Mouse (Mus musculus) spleen, adult 2 months (tissue): Measurements from ENCODE around the gene Npas3. TPM values are rescaled to one million over a fixed set of nuclear protein-coding genes. Genes with fewer than 3 reads are reported as not detected.

Experiments
- DNase-seq, 2 experiments: peaks; one replicate each; pipeline versions ENCODE4 v3.0.0 to v3.0.0-alpha.2; 2012 to 2021; ENCODE audit warnings: low spot score in 2 of 2, low read depth in 1 of 2
- H3K27ac ChIP-seq: fragments of 200-500 bp; 2 replicates; pipeline ENCODE4 v1.5.1; 2012; ENCODE audit warnings: low read length, inconsistent platforms; ENCODE audit not compliant: insufficient read depth
- H3K27me3 ChIP-seq: fragments of 200-500 bp; 2 replicates; pipeline ENCODE4 v1.6.1; 2012; ENCODE audit warnings: mild to moderate bottlenecking, moderate library complexity, low read length, inconsistent platforms; ENCODE audit not compliant: control insufficient read depth, insufficient read depth
- H3K36me3 ChIP-seq: fragments of 200-500 bp; 2 replicates; pipeline ENCODE4 v1.6.1; 2012; ENCODE audit warnings: mild to moderate bottlenecking, low read length, inconsistent platforms; ENCODE audit not compliant: control insufficient read depth, insufficient read depth
- H3K4me1 ChIP-seq: fragments of 200-500 bp; 2 replicates; pipeline ENCODE4 v1.6.1; 2011; ENCODE audit warnings: inconsistent platforms; ENCODE audit not compliant: control insufficient read depth, insufficient read depth, insufficient read length
- H3K4me3 ChIP-seq: fragments of 200-500 bp; 2 replicates; pipeline ENCODE4 v1.5.1; 2011; ENCODE audit warnings: mild to moderate bottlenecking, inconsistent platforms; ENCODE audit not compliant: insufficient read depth, insufficient read length; ENCODE audit errors: extremely low read depth
- CTCF ChIP-seq: fragments of 200-500 bp; IDR thresholded peaks from 2 replicates; pipeline ENCODE4 v1.5.1; 2011; ENCODE audit warnings: mild to moderate bottlenecking, inconsistent platforms; ENCODE audit not compliant: insufficient read depth, insufficient read length, insufficient replicate concordance; ENCODE audit errors: extremely low read depth
- POLR2A ChIP-seq: fragments of 200-500 bp; IDR thresholded peaks from 2 replicates; pipeline ENCODE4 v1.6.1; 2011; ENCODE audit warnings: low read depth, low read length, inconsistent platforms
- WGBS: fragments of 180-500 bp; shearing (Covaris S2); methylation state at CpG from one replicate; pipeline ENCODE4 v1.1.7; 2018; 5-methylcytosine and 5-hydroxymethylcytosine counted together
- polyA plus RNA-seq: library from polyadenylated mRNA; depleted of rRNA; stranded (reverse); fragments of >200 nt; gene quantifications from 2 replicates; pipeline ENCODE4 v1.2.3, GENCODE M21; 2012

Gene Npas3
- polyA plus RNA-seq, 1 experiment: 0.26 TPM

DNA sequence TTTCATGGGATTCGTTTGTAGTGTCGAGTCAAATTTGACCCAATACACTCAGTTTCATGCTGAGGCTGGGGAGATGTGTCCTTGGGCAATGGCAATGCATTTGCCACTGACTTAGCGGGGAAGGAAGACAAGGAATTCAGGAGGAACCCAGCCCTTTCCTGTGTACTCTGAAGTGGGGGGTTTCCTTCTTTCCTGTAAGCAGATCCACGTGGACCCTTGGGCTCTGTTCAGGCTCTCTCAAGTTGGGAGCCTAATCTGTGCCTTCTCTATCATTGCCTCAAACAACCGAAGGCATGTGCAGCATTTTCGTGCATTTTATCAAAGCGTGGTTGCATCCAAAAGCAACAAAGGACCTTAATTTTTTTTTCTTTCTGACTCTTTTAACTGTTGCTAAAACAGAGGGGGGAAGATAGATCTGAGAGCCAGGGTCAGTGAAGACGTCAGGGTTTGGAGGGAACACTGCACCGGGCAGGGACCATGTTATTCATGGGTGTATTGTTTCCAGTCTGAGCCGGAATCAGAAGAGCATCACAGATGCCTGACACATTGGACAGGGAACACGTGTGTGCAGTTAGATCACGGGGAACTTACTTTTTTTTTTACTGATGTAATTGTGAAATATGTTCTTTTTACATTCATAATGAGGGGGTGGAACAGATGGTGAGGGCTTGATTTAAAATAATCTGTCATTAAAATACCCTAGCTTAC, 577.6 kb downstream of the Npas3 start:
- WGBS: 47% methylated on average over 12 of the region's 12 CpGs
- Histone ChIP-seq H3K36me3 (no peaks in the 10 kb centered on the region), H3K27ac (no peak overlapping the region), H3K4me1 (no peaks in the 10 kb centered on the region), H3K4me3 (no peak overlapping the region), H3K27me3 (no peaks in the 10 kb centered on the region)
- TF ChIP-seq CTCF: no peak
- no peak for TF ChIP-seq POLR2A
- DNase-seq: no peak

DNA sequence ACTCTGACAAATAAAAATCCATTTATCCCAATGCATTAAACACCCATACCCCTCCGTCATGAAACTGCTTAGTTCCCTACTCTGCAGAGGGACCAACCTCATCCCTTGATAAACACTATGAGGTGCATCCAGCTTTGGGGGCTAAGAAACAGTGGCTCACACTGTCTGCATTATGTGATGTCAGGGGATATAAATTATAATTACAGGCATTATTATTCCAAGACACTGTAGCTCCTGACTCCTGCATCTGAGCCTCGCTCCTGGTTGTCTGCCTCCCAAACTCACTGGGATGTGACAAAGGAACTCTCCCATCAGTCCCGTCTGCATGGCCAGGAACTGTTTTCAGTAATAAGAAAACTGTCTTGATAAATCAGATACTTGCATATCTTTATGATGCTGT, 578.3 kb downstream of the Npas3 start:
- Histone ChIP-seq H3K4me3 (no peak overlapping the region), H3K27me3 (no peaks in the 10 kb centered on the region), H3K27ac (no peak overlapping the region), H3K36me3 (no peaks in the 10 kb centered on the region), H3K4me1 (no peaks in the 10 kb centered on the region)
- WGBS: 89% methylated on average over 3 of the region's 3 CpGs
- no peak for DNase-seq
- TF ChIP-seq POLR2A (no peak), CTCF (no peak)

DNA sequence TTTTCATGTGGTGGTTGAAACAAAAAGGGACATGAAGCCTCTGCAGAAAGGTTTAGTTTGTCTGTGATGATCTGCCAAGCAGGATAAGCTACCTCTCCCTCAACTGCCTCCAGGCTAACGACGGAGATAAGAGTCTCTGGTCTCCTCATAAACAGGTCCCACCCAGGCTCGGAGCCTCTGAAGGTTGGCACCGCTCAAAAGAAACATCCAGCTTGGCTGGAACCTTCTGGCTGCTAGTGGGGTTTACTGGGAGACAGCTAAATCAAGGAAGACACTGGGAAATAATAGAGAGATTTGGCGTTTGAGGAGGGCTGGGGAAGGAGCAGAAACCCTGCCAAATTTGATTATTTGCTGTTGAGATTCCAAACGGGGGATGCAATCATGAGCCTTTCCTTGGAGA, 584.1 kb downstream of the Npas3 start:
- no peaks in the 10 kb centered on the region for H3K27me3 ChIP-seq
- no peaks in the 10 kb centered on the region for H3K4me1 ChIP-seq
- H3K36me3 ChIP-seq: no peaks in the 10 kb centered on the region
- H3K27ac ChIP-seq: no peak overlapping the region
- no peak for DNase-seq
- H3K4me3 ChIP-seq: no peak overlapping the region
- WGBS: 63% methylated on average over 6 of the region's 6 CpGs
- TF ChIP-seq POLR2A (no peak), CTCF (no peak)

DNA sequence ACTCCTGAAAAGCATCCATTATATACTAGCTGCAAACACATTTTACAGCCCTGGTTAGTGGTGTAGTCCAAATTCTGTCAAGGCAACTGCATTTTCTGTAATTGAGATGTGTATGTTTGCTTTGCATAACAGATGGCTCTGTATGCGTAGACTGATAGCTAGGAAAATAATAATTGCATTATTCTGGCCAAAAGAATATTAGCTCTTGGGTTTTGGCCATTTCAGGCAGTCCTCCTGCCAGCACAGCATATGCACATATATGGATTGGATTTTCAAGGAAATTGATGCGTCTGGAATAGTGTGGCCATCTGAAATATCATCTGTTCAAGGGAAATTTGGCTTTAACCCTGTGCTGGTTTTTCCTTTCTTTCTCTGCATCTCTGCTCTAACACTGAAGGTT, 584.9 kb downstream of the Npas3 start:
- H3K27me3 ChIP-seq: no peaks in the 10 kb centered on the region
- TF ChIP-seq CTCF (no peak), POLR2A (no peak)
- 84% methylated on average over 2 of the region's 2 CpGs for WGBS
- H3K36me3 ChIP-seq: no peaks in the 10 kb centered on the region
- H3K27ac ChIP-seq: no peak overlapping the region
- no peak for DNase-seq
- H3K4me3 ChIP-seq: no peak overlapping the region
- no peaks in the 10 kb centered on the region for H3K4me1 ChIP-seq

- no peak for DNase-seq
- TF ChIP-seq CTCF: no peak
- no peak for TF ChIP-seq POLR2A
- Histone ChIP-seq H3K27me3 (no peaks in the 10 kb centered on the region), H3K4me3 (no peak overlapping the region), H3K36me3 (no peaks in the 10 kb centered on the region), H3K4me1 (no peaks in the 10 kb centered on the region), H3K27ac (no peak overlapping the region)
- 87% methylated on average over 27 of the region's 27 CpGs for WGBS
These were observed 587.7 kb downstream of the Npas3 start for GRCm38 (mm10) chr12:53836031-53836790.

DNA sequence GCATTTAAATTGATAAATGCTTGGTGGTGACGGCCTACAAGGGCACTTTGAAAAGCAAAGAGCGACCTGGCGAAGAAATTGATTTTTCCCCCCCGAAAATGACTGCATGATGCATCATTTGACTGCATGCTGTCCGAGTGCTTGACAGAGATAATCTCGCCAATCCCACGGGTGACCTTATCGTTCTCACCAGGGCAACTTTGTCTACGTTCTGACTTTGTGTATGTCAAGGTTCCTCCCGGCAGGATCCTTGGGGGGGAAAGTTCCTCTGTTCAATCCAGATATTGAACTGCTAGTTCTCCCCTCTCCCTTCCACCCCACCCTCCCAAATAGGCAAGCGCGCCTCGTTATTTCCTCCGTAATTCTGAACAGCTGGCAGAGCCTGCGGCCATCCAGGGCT, 588.9 kb downstream of the Npas3 start:
- Histone ChIP-seq H3K4me1 (no peaks in the 10 kb centered on the region), H3K4me3 (no peak overlapping the region), H3K27ac (no peak overlapping the region), H3K27me3 (no peaks in the 10 kb centered on the region), H3K36me3 (no peaks in the 10 kb centered on the region)
- TF ChIP-seq POLR2A: no peak
- TF ChIP-seq CTCF: no peak
- DNase-seq: no peak
- 89% methylated on average over 15 of the region's 15 CpGs for WGBS

DNA sequence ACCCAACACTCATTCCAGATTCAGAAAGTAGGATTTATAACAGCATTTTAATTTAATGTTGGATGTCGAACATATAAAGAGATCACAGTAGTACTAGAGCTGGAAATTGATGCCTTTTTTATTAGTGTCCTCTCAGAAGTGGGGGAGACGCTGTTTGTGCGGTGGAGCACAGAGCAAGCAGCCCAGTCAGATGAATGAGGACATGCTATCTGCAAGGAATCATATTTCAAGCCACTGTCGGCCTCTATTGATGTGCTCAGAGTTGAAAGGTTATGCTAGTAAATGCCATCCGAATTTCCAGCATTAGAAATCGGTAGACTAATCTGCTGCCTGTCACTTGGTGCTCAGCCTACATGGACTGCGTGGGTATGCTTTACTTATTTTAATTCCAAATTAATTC, 590.1 kb downstream of the Npas3 start:
- no peaks in the 10 kb centered on the region for H3K4me1 ChIP-seq
- H3K27me3 ChIP-seq: no peaks in the 10 kb centered on the region
- H3K27ac ChIP-seq: no peak overlapping the region
- TF ChIP-seq POLR2A (no peak), CTCF (no peak)
- H3K4me3 ChIP-seq: no peak overlapping the region
- H3K36me3 ChIP-seq: no peaks in the 10 kb centered on the region
- 88% methylated on average over 7 of the region's 7 CpGs for WGBS
- DNase-seq: no peak
